Mouse (Mus musculus) adrenal gland, adult 2 months (tissue): Measurements from ENCODE around the gene Gm10134. TPM values are rescaled to one million over a fixed set of nuclear protein-coding genes. Genes with fewer than 3 reads are reported as not detected.
"Not testable (repeated sequence)": the region's sequence is repeated elsewhere in the genome, so short reads cannot be mapped to it uniquely, and the experiment has no call there.

Experiments used
- DNase-seq: peaks from one replicate; pipeline ENCODE4 v3.0.0; 2021
- long read RNA-seq: library from polyadenylated mRNA; stranded (forward); transcript quantifications from one replicate; pipeline ENCODE4 v2.0.0, GENCODE M21; 2021
- polyA plus RNA-seq: library from polyadenylated mRNA; depleted of rRNA; stranded (reverse); fragments of >200 nt; gene quantifications from 2 replicates; pipeline ENCODE4 v1.2.3, GENCODE M21; 2012; rRNA removed
- total RNA-seq, 2 experiments: library from RNA; stranded (reverse); gene quantifications; 2 replicates each; pipeline ENCODE4 v1.2.3; 2021

Gene Gm10134
- total RNA-seq (1 to 10 TPM in 1 of 2 experiments, not detected in 1; 2.2 TPM), polyA plus RNA-seq (0.42 TPM in 1 of 2 replicates, not detected in the other)
- long read RNA-seq = 0 reads

DNA sequence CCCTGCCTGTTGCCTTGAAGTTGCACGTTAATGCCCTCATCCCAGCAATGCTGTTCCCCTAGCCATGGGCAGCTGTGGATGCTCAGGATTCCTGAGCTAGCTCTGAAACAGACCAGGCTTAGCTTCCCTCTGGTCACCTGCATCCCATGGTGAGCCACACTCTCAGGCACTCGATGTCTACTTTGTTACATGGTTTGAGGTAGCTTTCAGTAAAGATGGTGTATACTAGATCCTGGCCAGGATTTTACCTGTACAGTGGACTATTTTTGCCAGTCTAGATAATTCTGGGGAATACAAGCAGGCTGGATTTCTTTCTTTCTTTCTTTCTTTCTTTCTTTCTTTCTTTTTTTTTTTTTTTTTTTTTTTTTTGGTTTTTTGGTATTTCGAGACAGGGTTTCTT is at the start of gene Gm10134:
Gene Gm10134, plus strand, starts transcription at position 301 of the 400 bp plus-strand sequence.
- DNase-seq = no peak

DNA sequence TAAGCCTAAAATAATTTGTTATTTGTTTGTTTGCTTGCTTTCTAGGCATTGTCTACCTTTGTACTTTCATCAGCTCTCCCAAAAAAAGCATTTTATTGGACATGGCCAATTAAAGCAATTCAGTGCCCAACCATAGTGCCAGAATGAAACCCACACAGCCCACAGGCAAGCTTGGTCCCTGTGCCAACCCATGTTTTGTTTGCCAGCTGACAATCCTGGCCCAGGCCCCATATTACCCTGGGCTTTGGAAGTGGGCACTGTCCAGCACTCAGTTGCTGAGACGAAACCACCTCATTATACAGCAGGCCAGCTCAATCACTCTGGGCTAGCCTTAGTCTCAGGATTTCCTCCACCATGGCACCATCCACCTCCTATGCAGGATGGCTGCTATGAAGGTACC is 49.3 kb upstream of the Gm10134 start:
- DNase-seq = no peak

DNA sequence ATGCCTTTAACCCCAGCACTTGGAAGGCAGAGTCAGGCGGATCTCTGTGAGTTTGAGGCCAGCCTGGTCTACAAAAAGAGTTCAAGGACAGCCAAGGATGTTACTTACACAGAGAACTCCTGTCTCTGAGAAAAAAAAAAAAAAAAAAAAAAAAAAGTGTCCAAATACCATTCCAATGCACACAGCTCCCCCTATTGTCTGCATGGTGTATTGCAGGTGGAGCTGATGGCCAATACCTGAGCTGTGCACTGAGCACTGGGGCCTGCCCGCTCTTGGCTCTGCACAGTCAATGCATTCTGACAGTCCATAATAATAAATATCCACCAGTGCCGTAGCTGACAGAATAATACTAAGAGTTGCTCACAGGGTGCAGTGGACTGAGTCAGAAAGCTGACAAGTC is 42.0 kb upstream of the Gm10134 start:
- peak; percentile 53 for DNase-seq

DNA sequence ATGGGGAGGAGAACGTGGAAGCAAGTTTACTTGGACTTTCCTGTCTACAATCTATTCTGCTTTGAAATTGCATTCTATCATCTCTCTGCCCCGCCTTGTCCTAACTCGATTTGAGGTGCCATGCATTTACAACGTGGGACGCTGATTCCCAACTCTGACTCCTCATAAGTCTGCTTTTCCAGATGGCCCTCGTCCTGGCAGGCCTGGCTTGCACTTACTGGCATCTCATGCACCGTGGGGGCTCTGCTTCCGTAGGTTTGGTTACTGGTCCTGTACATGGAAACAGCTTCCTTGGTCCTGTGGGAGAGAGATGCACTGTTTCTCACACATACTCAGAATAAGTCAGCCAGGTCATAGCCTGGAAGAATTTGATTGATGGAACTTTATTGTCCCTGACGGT is 41.0 kb upstream of the Gm10134 start:
- no peak for DNase-seq

DNA sequence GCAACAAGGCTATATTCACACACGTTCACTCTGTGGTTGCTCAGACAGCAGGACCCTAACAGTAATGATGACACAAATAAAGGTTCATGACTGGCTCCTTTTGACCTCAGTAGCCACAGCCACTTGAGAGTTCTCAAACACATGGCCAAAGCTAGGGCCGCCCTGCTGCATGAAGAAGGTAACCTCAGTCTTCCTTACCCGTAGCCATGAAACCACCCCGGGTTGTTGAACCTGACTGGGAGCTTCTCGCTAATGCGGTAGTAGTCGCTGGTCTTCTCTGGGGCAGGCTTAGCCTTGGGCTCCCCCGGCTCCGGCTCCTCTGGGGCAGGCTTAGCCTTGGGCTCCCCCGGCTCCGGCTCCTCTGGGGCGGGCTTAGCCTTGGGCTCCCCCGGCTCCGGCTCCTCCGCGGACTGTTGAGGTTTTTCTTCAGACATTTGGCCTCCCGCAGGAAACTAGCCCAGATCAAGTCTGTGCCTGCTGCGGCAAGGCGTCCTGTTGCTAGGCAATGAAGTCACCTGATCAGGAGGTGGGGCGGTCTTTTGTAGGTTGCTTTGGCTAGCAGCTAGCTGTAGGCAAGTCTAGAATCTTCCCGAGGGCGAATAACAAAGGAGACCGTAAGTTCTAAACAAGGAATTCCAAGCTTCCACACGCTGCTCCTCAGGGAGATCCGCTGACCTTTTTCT is 39.9 kb upstream of the Gm10134 start, which contains the start of gene 1700007K13Rik:
Gene 1700007K13Rik, minus strand, starts transcription at position 497 of the 683 bp plus-strand sequence.
- DNase-seq = peak; percentile 85

DNA sequence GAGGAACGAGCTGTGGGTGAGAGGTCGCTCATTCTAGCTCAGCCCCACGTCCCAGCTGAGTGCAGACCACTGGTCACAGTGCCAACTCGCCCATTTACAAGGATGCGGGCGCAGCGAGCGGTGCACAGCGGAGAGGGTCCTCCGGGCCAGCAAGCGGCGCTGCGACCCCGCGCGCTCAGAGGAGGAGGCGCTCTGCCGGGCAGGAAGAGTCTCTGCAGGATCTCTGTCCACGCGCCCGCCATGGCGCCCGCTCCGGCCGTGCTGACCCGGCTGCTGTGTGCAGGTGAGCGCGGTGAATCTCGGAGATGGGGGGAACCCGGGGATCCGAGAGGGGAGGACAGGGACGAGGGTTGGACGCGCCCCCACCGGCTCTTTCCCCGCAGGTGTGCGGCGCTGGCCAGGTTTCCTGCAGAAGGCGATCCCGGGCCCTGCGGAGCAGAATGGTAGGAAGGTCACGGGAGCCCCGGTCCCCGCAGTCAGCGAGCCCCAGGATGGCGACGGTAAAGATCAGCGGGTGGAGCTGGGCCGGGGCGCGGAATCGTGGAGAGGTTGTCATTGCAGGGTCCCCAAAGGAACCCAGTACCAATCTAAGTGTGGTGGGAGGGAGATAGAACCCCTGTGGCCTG is 37.9 kb upstream of the Gm10134 start, which contains the start of gene Mrps2:
Gene Mrps2, plus strand, starts transcription at position 207 of the 626 bp plus-strand sequence.
- peak; percentile 90 for DNase-seq

DNA sequence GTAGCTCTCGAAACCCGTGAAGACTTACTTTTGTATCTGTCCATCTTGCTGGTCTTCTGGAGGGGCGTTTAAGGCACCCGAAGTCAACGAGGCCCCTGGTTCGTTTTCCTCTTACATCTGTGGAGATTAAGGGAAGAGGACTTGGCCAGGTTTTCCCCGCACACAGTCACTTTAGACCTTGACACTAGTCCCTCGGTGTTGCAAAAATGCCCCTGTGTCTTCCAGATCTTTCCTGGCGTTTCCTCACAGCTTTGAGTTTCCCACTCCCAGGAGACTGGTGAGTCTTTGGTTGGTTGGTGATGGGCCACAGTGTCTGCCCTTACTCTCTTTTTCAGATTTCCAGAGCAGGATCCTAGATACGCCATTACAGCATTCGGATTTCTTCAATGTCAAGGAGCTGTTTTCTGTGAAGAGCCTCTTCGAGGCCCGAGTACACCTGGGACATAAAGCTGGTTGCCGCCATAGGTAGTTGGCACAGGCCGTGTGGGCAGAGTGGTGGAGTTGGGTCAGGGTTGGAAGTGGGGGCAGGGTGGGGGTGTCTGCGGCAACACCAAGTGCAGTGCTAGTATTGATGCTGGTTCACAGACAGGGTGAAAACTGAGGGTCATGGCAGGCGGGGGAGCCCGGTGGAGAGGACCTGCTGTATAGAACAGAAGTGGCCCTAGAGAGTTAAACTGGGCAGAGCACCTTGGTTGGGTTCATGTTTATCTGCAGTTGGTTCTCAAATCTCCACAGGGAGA is 37.2 kb upstream of the Gm10134 start:
- DNase-seq = no peak

DNA sequence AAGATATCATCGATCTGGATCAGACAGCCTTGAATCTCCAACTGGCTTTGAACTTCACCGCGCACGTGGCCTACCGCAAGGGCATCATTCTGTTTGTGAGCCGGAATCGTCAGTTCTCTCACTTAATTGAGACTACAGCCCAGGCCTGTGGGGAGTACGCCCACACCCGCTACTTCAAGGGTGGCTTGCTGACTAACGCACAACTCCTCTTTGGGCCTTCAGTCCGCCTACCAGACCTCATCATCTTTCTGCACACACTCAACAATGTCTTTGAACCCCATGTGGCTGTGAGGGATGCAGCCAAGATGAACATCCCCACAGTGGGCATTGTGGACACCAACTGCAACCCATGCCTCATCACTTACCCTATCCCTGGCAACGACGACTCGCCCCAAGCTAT is 36.4 kb upstream of the Gm10134 start:
- DNase-seq = no peak

DNA sequence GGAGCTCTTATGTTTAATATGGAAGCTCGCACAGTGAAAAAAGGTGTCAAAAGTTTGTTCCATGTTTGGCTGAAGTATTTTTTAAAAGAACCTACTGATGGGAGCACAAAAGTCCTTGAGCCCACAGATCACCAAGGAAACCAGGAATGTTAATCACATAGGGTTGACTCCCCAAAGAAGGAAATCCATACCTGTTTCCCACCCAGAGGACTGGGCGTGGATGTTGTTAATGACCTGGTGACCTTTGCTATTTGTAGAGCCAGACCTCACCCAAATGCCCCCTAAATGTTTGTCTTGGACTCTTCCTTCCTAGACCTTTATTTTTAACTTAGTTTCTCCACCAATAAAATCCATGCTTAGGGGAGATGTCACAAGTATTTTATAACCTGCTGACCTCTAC is 35.3 kb upstream of the Gm10134 start:
- no peak for DNase-seq

DNA sequence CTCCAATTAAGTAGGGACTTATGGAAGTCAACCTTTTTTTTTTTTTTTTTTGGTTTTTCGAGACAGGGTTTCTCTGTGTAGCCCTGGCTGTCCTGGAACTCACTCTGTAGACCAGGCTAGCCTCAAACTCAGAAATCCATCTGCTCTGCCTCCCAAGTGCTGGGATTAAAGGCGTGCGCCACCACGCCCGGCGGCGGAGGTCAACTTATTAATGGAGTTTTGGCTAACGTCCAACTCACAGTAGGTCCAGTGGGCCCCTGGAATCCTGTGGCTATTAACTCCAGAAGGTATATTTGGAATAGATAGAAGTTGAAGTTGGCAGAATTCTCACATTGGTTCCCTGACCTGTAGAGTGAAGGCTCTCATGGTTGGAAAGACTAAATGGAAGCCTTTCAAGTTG is 33.9 kb upstream of the Gm10134 start:
- DNase-seq = not testable (repeated sequence)

DNA sequence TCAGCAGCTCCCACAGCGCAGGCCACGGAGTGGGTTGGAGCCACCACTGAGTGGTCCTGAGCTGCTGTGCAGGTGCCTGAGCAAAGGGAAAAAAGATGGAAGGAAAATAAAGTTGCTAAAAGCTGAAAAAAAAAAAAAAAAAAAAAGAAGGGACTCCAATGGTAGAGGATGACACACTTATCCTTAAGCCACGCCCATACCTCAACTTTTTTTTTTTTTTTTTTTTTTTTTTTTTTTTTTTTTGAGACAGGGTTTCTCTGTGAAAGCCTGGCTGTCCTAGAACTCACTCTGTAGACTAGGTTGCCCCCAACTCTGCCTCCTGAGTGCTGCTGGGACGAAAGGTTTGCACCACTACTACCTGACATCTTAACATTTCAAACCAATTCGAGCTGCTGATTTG is 27.9 kb upstream of the Gm10134 start:
- not testable (repeated sequence) for DNase-seq

DNA sequence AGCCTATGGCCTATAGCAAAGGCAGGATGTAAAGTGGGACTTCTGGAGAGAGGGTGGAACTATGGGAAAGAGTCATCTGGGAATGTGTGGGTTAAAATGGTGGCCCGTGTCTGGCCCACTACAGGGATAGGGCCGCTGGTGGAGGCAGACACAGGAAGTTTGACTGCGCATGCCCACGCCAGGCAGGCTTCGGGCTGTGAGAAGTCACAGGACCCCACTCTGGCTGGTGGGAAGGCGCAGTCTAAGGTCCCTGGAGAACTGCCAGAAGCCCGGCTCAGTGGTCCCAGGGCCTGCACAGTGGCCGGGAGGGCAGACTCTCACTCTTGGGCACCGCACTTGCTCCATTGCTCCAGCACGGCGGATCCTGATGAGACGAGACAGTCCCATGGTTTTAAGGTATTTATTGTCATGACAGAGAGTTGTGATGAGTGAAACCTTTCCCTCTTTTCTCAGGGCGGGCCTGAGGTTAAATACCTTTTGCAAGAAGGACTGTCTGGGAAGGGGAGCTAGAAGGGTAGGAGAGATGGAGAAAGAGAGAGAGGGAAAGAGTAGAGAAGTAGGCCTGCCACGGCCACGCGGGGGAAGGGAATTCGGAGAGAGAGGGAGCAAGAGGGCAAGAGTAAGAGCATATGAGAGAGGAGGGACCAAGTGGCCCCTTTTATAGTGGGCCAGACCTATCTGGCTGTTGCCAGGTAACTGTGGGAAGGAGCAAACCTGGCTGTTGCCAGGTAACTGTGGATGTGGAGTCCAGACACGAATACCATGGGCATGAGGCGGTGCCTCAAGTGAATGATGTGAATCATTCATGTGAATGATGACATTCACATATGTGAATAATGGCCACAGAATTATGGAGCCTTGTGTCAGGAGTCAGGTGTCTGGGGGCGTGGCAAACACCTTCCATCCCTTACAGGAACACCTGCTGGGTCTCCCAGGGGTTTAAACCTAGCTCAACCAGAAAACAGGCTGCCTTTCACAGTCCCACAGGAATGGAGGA is 26.4 kb upstream of the Gm10134 start:
- no peak for DNase-seq

DNA sequence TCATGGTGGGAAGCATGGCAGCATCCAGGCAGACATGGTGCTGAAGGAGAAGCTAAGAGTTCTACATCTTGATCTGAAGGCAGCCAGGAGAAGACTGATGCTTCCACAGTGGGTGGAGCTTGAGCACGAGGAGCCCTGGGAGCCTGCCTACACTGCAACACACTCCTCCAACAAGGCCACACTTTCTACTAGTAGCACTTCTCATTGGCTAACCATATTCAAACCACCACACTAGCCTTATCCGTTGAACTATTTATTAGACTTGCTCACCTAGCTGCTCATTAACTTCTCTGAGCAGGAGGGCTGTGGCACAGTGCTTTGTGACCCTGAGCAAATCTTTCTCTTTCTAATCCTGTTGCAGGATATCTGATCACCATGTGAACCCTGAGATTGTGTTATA is 22.0 kb upstream of the Gm10134 start:
- DNase-seq = no peak

DNA sequence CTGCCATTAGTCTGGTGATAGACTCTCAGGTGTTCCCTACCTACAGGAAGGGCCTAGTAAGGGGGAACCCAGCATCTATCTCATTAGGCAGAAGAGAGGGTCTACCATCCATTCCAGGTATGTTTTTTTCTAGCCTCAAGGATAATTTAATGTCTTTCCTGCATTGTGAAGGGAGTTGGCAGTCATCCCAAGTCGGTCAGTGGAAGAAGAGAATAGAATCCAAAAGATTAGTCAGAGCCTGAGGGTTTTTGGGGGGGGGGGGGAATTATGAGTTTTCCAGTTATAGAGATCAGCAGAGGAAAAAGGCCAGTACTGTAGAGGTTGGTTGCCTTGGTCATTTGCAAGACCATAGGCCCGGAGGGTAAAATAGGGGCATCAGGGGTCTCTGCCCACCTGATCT is 11.4 kb upstream of the Gm10134 start:
- DNase-seq = no peak

DNA sequence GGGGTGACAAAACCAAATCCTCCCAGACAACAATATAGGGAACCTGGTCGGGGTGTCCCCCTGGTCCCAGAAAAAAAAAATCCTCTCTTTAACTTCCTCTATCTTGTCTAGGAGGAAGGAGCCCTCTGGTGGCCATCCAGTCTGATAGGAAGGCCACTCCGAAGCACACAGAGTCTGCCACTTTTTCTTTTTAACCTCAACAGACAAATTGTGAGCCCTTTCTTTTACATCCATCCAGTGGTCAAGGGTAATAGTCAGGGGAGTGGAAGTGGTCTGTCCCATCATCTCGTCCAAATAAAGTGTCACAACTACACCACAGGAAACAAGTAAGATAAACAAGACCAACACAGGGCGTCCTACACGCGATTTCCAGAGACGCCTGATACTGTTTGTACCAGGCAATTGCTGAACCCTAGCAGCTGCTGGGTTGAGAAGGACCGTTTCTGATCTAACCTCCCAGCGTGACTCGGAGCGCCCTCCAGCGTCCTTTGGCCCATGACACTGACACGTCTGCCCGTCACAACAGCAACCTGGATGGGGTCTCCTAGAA is 10.6 kb upstream of the Gm10134 start:
- peak; percentile 30 for DNase-seq

DNA sequence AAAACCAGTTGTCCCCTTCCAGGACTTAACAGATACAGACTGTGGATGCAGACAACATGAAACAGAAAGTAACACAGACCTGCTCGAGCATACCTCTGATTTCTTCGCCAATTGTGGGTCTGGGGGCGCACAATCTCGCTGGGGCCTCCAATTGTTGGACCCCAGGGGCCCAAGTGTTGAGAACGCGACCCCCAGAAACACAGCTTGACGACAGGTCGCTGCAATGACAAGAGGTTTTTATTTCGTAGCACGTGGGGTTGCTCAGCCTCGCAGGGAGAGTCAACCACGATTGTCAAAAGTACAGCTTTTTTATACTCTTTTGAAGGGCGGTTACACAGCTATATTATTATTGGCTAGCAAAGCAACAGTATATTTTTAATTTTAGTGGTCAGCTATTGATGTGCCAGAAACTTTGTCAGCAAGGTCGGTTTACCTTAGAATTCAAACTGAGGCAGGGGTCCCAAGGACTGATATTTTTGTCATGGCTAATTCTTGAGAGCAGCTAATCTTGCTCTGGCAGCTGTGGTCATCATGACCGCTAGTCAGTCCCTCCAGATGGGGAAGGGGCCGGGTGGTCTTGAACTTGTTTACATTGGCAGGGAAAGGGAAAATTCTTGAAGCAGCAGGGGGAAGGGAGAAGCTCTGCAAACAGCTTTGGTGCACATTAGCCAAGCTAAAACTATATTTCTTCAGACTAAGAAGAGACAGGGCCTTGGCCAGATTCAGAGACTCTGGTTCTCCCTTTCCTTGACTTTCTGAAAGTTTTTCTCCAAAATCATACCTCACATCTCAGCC is 9.9 kb upstream of the Gm10134 start:
- DNase-seq = no peak

DNA sequence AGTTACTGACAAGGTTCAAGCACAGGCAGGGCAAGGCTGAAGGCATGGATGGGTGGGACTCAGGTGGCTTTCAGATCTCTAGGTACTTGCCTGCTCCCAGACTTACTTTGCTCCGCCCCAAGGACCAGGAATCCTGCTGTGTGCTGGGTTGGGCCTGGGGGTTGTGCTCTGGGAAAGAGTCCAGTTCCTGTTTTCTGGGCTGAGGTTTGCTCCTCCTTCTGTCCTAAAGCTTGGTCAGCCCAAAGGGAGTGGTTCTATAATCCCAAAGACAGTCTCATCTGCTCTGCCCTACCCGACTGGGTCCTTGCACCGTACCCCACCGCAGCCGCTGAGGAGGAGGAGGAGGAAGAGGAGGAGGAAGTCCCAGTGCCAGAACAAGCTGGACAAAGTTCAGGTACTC is 9.2 kb upstream of the Gm10134 start, which contains the start of gene Gbgt1:
Gene Gbgt1, plus strand, starts transcription at position 221 of the 400 bp plus-strand sequence.
- no peak for DNase-seq

DNA sequence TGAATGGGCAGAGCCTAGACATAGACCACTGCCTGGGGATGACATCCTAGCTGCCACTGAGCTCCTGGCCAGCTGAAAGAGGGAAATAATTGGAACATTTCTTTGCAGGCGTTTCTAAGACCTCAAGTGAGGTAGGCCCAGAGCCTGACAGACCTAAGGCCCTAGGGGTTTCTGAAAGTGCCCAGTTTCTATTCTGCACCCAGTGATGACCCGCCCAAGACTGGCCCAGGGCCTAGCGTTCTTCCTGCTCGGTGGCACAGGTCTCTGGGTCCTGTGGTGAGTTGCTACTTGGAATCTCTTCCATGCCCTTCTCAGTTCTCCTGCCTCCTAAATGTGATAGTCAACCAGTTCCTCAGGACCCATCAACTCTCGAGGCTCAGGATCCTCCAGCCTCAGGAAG is 8.3 kb upstream of the Gm10134 start:
- no peak for DNase-seq

DNA sequence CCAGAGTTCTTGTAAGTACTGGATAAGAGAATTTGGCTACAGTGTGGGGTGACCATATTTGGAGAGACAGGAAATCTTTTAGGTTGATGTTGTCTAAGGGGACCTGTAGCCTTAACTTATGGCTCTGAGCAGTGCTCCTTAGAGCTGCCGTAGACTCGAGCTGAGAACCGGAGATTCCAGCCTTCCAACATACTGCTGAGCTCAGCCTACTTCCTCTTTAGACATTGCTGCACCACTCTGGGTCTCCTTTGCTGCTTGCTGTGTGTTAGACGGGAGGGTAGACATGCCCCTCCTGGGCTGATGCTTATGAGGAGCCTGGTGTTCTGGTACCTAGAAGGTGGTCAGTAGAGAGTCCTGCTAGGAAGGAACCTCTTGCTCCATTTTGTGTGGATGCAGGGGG is 7.5 kb upstream of the Gm10134 start:
- no peak for DNase-seq

DNA sequence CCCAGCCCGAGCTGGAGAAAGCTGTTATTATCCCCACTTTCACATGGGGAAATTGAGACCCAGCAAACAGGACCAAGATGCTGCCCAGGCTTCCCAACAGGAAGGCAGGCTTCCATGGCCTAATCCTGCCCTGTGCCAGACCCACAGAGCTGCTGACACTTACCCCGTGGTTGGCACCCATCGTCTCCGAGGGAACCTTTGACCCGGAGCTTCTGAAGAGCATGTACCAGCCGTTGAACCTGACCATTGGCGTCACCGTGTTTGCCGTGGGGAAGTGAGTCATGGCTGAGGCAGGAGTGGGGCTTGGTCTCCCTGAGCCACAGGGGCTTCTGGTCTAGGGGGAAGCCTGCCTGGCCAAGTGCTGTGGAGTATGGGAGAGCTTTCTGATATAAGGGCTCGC is 2.9 kb upstream of the Gm10134 start:
- DNase-seq = no peak
